Mouse (Mus musculus): ENCODE results near the gene Hs2st1. TPM values are rescaled to one million over a fixed set of nuclear protein-coding genes. Genes with fewer than 3 reads are reported as not detected.

Gene Hs2st1
- total RNA-seq, 2 experiments from 2014 or later = 13.9 to 14.7 TPM

DNA sequence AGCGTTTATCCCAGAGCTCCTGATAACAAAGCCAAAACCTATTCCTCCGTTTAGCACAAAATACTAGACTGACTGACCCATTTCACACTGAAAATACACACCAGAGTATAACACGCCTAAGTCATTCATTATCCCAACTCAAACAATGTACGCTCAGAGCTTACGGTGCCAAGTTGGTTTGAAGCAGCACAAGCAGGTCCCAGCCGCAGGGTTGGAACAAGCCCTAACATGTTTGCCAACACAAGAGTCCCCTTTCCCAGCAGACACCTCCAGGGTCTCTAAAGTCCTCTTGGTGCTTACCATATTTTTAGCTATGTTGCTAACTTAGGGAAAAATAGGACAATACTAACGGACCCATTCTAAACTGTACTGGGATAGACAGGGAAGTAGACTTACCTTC lies 14.8 kb downstream of the Hs2st1 start:
- no peak for DNase-seq (ENCODE audit: low spot score in 2 of 2)

DNA sequence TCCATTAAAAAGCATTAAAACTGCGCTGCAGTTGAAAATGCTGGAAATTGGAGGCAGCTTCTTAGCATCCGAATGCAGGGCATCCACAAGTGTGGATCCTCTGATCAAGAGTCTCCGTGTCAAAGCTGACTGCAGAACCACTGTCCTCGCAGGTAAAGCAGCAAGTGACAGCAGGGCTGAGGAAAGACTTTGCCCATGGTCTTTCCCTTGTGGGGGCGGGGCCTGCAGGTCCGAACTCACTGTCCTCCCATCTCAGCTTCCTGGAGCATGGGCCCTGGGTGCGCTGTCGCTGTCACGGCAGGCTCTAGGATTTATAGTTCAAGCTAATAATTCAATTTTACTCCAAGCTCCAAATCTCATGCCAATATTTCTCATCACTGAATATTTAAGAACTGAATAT lies 15.5 kb downstream of the Hs2st1 start:
- no peak for DNase-seq (ENCODE audit: low spot score in 2 of 2)

DNA sequence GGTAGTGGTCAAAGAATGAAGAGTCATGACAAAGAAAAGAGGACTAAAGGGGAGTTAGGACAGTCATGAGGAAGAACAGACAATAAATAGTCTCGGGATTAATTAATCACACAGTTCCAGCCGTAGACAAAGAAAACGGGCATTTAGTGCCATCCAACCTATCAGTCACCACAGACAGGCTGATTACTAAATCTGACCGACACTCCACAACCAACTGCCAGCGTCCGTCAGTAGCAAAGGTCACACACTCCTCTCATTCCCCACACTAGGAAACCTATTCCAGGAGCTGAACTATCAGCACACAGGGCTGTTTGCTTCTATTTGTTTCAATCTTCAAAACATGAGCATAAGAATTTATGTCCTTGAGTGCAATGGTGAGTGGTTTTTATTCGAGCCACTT lies 16.0 kb downstream of the Hs2st1 start:
- DNase-seq (ENCODE audit: low spot score in 2 of 2) = no peak

DNA sequence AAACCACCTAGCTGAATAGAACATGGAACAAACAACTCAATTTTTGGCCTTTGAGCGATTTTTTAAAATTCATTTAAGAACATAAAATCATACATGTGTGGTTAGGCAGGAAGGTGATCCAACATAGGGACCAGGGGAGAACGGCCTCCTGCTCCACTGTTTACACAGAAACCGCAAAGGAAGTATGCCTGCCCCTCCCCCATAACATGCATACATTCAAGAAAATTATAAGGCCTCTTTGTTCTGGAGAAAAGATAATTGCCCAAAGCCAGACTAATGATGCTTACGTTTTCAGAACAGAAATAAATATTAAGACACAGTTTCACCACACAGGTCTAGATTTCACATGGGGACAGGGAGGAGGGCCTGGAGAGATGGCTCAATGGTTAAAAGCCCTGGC lies 18.6 kb downstream of the Hs2st1 start:
- DNase-seq (ENCODE audit: low spot score in 2 of 2) = no peak

DNA sequence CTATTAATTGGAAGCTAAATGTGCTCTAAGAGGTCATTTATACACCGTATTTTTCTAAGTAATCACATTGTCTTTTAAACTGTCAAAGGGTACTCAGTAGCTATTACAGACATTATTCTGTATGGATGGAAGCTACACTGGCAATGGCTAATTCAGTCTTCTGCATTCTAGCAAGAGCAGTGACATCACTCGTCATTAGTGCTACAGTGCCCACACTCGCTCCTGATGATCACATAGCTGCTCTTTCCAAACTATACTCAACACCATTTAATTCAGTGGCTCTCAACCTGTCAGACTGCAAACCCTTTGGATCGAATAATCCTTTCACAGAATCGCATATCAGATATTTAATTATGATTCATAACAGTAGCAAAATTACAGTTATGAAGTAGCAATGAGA lies 19.3 kb downstream of the Hs2st1 start:
- no peak for DNase-seq (ENCODE audit: low spot score in 2 of 2)

DNA sequence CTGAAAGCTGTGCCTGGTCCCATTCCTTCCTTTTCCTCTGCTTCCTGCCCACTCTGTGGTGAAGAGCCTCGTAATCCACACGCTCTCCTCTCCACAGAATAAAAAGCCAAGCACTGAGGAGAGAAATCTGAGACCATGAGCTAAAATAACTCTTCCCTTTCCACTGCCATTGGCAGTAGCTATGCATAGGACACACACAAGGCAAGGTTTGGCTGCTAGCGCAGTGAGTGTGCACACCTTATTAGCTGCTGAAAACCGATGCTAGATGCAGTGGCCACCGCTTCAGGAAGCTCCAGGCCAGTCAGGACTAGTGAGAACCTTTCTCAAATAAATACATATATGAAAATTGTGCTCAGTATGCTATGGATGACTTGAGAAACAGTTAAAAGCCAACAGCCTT lies 19.9 kb downstream of the Hs2st1 start:
- no peak for DNase-seq (ENCODE audit: low spot score in 2 of 2)

DNA sequence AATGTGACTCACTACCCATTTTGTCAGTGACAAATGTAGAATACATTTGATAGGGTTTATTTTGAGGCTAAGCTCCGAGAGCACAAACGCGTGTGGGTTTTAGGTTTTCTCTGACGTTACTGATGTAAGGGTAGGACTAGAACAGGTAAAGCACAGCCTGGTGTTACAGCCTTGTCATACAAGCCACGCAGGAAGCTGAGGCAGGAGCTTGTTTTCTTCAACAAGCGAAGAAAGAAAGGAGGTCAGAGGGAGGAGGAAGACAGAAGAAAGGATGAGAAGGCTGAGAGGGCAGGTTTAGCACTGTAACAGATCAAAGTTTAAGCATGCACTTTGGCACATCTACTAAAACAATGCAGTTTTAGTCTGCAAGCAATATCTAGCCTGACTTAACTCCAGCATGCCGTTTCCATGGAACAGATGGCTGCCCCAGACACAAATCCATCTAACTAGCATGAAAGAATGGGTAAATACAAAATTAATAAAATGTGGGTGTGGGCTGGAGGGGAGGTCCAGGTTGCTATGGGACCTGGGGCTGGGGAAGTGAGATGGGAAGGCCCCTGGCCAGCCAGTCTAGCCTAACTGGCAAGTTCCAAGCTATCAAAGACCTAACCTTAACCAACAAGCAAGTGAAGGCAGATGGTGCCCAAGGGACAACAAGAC lies 21.7 kb downstream of the Hs2st1 start:
- DNase-seq (ENCODE audit: low spot score in 2 of 2) = no peak

DNA sequence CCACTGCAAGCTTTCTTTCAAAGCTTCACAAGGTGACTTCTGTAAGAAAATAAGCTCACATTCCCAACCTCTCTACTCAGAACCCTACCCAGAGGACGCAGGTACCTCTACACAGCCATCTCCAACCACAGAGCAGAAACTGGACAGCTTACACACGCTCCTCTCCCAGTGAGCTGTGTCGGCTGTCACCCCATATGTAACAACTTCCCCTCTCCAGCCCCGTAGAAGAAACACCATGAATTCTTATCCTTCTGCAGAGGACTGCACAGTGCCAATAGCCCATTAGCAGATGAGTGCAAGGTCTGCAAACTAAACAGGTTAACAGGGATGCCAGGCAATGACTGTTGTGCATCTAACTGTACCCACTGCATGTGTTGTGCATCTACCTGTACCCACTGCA lies 23.5 kb downstream of the Hs2st1 start:
- no peak for DNase-seq (ENCODE audit: low spot score in 2 of 2)

DNA sequence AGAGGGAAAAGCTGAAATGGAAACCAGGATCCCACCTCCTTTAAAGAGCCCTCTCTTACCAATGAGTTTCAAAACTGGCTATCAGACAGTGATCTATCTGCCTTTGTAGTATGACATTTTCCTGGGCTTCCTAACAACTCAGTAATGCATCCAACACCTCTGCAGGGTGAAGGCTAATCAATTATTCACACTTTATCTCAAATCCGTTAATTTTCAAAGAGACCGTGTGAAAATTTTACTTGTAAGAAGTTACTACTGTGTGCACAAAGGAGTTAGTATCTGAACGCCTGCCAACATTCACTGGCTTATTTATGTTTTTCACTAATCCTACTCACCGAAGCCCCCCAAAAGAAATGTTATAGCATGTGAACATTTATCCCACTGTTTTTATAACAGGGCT lies 24.1 kb downstream of the Hs2st1 start:
- DNase-seq (ENCODE audit: low spot score in 2 of 2) = no peak

DNA sequence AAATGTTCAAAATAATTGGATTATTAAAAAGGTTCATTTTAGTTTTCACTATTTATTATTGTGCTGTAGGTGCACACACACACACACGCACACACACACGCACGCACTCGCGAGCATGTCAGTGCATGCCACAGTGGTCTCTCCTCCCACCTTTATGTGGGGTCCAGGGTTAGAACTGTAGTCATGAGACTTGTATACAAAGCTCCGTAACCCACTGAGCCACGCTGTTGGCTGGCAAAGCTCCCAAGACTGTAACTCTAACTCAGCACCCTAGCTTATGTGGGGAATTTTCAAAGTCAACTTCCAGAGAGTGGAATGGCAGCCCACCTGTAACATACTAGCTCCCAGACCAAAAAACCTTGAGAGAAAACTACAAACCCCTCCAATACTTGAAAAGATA lies 24.8 kb downstream of the Hs2st1 start:
- no peak for DNase-seq (ENCODE audit: low spot score in 2 of 2)

DNA sequence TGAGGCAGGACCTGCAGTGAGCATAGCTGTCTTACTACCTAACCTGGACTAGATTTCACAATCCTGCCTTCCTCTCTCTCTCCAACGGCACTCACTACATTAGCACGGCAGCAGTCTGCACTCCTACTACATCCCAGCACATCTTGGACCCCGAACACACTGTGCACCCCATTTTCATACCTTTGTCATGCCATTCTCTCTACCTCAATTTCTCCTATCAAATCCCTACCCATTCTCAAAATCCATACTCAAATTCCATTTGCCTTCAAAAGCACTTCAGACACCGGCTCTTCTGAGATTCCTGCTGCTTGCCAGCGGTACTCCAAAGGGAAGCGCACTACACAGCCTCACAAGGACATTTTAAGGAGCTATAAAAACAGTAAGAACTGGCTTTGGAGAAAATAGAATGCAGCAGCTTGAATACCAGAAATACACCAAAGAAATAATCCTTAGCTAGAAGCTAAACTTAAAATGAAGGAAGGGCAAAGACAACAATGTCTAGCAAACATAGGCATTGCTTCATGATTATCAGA lies 28.0 kb downstream of the Hs2st1 start:
- no peak for DNase-seq (ENCODE audit: low spot score in 2 of 2)

DNA sequence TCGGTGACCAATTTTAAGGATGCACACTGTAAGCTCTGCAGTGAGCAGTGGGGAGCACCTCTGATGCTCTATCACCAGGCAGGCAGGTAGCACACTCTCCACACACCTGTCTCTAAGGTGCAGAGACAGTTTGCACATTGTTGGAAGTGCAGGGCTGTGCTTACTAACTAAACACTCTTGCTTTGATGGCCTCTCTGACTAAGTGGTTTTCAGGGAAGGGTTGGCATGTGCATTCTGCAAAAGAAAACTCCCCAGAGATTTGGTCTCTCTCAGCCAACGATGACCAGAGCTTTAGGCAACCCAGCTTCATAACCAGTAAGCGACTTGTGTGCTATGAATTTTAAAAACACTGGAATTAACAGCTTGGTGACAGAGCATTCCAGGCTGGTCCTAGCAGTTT lies 29.2 kb downstream of the Hs2st1 start:
- DNase-seq (ENCODE audit: low spot score in 2 of 2) = no peak

DNA sequence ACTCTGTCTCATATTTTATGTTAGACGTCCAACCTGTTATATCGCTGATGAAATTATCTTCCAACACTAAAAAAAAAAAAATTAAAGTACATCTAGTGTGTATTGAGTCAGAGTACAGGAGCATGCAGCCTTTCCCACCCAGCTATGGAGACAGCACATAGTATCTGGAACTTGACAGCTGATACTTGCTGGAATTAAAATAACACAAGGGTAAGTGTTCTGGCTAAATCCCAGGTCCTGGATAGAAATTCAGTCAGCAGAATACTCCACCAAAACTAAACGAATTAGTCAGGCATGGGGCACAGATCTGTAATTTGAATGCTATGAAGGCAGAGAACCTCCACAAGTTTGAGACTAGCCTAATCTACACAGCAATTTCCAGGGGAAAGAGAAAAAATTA lies 30.9 kb downstream of the Hs2st1 start:
- no peak for DNase-seq (ENCODE audit: low spot score in 2 of 2)

DNA sequence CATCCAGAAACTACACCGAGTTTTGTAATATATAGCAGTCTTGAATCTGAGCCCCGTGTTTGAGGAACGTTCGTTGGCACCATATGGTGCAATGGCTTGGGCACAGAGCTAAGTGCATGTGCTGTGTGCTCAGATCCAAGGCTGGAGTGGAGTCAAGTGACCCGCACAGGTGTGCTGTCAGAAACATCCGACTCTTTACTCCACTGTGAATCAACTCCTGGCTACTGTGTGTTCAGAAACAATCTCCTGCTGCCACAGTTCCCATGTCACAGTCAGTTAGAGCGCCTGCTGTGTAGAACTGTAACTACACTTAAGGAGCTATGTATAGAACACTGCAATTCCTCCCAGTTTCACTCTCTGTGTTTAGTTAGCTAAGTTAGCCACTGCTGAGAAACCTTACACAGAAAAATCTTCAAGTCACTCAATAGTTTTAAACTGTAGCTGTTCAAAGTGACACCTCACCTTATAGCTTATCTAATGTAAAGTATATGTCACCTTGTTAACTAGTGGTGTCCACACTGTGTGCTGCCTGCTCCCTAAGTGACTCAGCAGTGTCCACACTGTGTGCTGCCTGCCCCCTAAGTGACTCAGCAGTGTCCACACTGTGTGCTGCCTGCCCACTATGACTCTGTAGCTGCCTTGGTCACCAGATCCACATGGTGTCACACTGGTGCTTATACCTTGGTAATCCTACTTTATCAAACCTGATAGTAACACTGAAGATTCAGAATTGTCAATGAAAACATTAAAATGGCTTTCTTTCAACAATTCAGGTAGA lies 32.7 kb downstream of the Hs2st1 start:
- no peak for DNase-seq (ENCODE audit: low spot score in 2 of 2)

DNA sequence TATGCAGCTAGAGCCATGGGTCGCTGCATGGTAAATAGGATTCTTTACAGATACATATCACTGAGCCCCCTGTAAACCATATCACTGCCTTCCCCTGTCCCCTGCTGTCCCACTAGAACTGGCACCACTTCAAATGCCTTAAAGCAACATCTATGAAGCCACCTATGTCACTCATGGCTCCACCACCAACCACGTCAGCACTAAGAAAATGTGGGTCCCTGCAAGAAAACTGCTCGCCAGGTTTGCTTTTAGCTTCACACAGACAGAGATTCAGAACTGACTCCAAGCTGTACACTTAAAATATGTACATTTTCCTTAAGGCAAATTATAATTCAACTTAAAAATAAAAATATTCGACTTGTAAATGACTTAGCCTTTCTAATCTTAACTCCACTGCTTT lies 34.9 kb downstream of the Hs2st1 start:
- DNase-seq (ENCODE audit: low spot score in 2 of 2) = no peak

DNA sequence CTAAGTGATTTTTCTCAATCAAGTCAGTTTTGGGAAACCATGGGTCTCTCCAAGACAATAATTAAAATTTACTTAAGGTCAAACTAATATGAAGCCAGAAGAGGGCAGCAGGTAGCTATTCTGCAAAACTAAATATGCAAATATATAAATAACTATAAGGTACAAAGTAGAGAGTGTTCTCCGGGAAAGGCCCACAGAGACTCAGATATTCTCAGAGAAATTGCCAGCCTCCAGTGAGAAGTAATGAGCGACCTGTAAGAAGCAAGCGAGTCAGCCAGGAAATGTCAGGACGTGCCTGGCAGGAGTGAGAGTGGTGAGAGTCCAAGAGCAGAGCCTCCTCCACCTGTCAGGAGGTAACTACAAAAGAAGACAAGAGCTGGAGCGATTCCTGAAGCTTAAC lies 39.0 kb downstream of the Hs2st1 start:
- no peak for DNase-seq (ENCODE audit: low spot score in 2 of 2)

DNA sequence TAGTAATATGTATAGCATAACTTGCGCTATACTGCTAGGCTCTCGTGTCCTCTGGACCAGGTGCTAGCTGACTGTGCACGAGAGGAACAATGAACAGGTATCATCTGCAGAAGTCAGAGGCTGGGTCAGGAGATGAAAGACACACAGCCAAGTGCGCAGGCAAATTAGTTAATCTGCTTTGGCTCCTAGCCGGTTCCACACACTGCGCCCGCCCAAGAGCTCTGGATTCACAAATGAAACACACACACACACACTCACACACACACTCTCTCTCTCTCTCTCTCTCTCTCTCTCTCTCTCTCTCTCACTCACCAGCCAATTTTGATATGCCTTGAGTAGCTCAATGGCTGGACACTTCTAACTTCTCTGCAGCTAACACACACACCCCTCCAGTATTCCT lies 42.1 kb downstream of the Hs2st1 start:
- DNase-seq (ENCODE audit: low spot score in 2 of 2) = no peak

DNA sequence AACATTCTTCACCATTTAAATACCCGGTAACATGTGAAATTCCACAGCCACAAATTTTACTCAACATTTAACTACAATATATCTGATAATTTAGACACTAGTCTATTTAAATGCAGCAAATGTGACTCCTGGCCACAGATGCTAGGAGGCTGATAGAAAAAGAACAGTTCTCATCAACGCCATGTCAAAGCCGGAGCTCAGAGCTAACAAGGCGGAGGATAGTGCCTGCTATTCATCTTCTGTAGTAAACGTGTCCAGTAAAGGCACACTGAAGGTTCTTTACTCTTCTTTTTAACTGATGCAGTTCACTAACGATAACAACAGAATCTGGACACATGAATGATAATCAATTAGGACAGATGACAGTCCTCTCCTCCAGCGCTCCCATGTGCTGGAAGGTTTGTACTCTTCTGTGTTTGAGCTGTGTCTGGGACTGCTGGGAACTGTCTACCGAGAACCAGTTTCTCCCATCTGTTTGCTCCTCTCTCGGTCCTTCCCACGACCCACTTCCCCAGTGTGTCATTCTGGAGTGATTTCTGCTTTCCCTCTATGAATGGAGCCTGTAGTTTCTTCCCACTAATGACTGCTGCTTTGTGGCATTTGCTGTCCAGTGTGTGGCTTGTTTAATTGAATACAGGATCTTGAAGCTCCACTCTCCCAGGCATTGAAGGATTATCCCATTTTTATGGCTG lies 50.3 kb downstream of the Hs2st1 start:
- DNase-seq (ENCODE audit: low spot score in 2 of 2) = no peak

DNA sequence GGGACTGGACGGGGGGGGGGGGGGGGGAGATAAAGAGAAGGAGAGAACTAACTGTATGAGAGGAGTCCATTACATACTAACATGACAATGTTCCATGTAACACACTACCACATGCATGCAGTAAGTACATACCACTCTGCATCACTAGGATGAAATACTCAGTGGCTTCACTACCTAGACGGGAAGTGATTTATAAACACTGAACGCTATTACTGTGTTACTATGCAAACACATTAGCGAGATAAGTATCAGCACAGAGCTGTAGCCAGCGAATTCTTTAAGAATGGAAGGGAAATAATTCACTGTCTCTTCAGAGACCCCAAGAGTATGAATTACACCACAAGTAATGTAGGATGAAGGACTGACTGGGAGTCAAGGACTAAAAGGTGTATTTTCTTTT lies 51.1 kb downstream of the Hs2st1 start:
- DNase-seq (ENCODE audit: low spot score in 2 of 2) = no peak

DNA sequence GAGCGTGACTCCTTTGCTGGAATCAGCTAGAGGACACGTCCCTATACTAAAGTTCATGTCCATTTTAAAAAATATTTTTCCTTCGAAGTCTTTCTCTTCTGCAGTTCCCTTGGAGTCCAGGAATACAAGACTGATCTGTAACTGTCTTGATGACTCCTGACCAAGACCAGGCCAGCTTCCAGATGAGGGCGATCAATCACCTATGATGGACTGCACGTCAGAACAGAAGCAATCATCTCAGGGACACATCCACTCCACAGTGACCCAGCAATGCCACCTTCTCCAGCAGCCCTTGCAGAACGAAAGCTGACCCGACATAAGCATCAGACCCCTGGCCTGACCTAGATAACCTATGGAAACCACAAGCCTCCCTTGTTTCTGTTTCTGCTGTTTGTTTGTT lies 54.7 kb downstream of the Hs2st1 start:
- peak in 1 of 2 experiments; percentile 13 for DNase-seq (ENCODE audit: low spot score in 2 of 2)

DNA sequence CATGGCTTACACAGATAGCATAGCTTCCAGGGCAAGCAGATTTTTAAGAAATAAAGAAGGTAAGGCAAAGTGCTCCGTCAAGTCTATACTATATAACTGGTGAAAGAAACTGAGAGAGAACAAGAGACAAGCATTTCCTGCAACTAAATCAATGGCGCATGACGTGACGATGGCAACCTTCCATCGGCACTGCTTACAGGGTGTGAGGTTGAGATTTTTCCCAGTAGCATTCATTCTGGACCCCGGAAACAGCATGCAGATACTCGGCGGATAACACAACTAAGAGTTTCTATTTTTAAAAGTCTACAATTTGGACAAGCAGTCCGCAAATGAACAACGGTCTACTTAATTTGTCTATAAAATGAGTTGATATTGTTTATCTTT lies 55.9 kb downstream of the Hs2st1 start:
- no peak for DNase-seq (ENCODE audit: low spot score in 2 of 2)
